Mouse (Mus musculus): ENCODE results near the gene Aplf. TPM values are rescaled to one million over a fixed set of nuclear protein-coding genes. Genes with fewer than 3 reads are reported as not detected.
A peak's percentile ranks its signal among the peaks of the same experiment; 100 is the strongest.

Aplf gene
- polyA plus RNA-seq, 1 experiment = 9.7 TPM

GRCm38 (mm10) chr6:87594188-87594587 lies 77.8 kb downstream of the Aplf start:
- Histone ChIP-seq H3K27ac (ENCODE audit: insufficient read depth, low read length) (no peak overlapping the region), H3K4me3 (ENCODE audit: insufficient read depth, low read length) (no peak overlapping the region), H3K4me1 (ENCODE audit: control insufficient read depth, insufficient read depth, low read length) (no peaks in the 10 kb centered on the region)
- TF ChIP-seq CTCF (IDR thresholded peaks at IDR 0.05; ENCODE audit: borderline replicate concordance, insufficient read depth, low read length) (no peak), POLR2A (IDR thresholded peaks at IDR 0.05; ENCODE audit: low read depth, low read length) (no peak)

GRCm38 (mm10) chr6:87590394-87591281 lies 81.4 kb downstream of the Aplf start, which contains the start of gene Prokr1:
Prokr1 (minus strand) TSS chr6:87590743.
- Histone ChIP-seq H3K4me1 (ENCODE audit: control insufficient read depth, insufficient read depth, low read length) (no peaks in the 10 kb centered on the region), H3K4me3 (ENCODE audit: insufficient read depth, low read length) (peak within 1 kb of the TSS; percentile 46), H3K27ac (ENCODE audit: insufficient read depth, low read length) (no peak within 1 kb of the TSS)
- no peak for TF ChIP-seq POLR2A (IDR thresholded peaks at IDR 0.05; ENCODE audit: low read depth, low read length)
- no peak for TF ChIP-seq CTCF (IDR thresholded peaks at IDR 0.05; ENCODE audit: borderline replicate concordance, insufficient read depth, low read length)

GRCm38 (mm10) chr6:87589718-87590393 lies 82.1 kb downstream of the Aplf start:
- H3K4me3 ChIP-seq (ENCODE audit: insufficient read depth, low read length) = peak overlapping the region; percentile 46
- TF ChIP-seq CTCF (IDR thresholded peaks at IDR 0.05; ENCODE audit: borderline replicate concordance, insufficient read depth, low read length) (no peak), POLR2A (IDR thresholded peaks at IDR 0.05; ENCODE audit: low read depth, low read length) (no peak)
- no peak overlapping the region for H3K27ac ChIP-seq (ENCODE audit: insufficient read depth, low read length)
- H3K4me1 ChIP-seq (ENCODE audit: control insufficient read depth, insufficient read depth, low read length) = no peaks in the 10 kb centered on the region

GRCm38 (mm10) chr6:87583991-87584390 lies 88.0 kb downstream of the Aplf start:
- Histone ChIP-seq H3K4me3 (ENCODE audit: insufficient read depth, low read length) (no peak overlapping the region), H3K27ac (ENCODE audit: insufficient read depth, low read length) (no peak overlapping the region), H3K4me1 (ENCODE audit: control insufficient read depth, insufficient read depth, low read length) (no peaks in the 10 kb centered on the region)
- no peak for TF ChIP-seq CTCF (IDR thresholded peaks at IDR 0.05; ENCODE audit: borderline replicate concordance, insufficient read depth, low read length)
- TF ChIP-seq POLR2A (IDR thresholded peaks at IDR 0.05; ENCODE audit: low read depth, low read length) = no peak

- Histone ChIP-seq H3K4me1 (ENCODE audit: control insufficient read depth, insufficient read depth, low read length) (no peaks in the 10 kb centered on the region), H3K4me3 (ENCODE audit: insufficient read depth, low read length) (no peak overlapping the region), H3K27ac (ENCODE audit: insufficient read depth, low read length) (no peak overlapping the region)
- TF ChIP-seq POLR2A (IDR thresholded peaks at IDR 0.05; ENCODE audit: low read depth, low read length) = no peak
- no peak for TF ChIP-seq CTCF (IDR thresholded peaks at IDR 0.05; ENCODE audit: borderline replicate concordance, insufficient read depth, low read length)
Measured at GRCm38 (mm10) chr6:87583183-87583611, 88.8 kb downstream of the Aplf start.

- Histone ChIP-seq H3K27ac (ENCODE audit: insufficient read depth, low read length) (peak overlapping the region; percentile 62), H3K4me1 (ENCODE audit: control insufficient read depth, insufficient read depth, low read length) (no peaks in the 10 kb centered on the region), H3K4me3 (ENCODE audit: insufficient read depth, low read length) (no peak overlapping the region)
- TF ChIP-seq CTCF (IDR thresholded peaks at IDR 0.05; ENCODE audit: borderline replicate concordance, insufficient read depth, low read length) (no peak), POLR2A (IDR thresholded peaks at IDR 0.05; ENCODE audit: low read depth, low read length) (no peak)
Measured at GRCm38 (mm10) chr6:87582456-87582855, 89.5 kb downstream of the Aplf start.

- TF ChIP-seq POLR2A (IDR thresholded peaks at IDR 0.05; ENCODE audit: low read depth, low read length) = no peak
- TF ChIP-seq CTCF (IDR thresholded peaks at IDR 0.05; ENCODE audit: borderline replicate concordance, insufficient read depth, low read length) = no peak
- Histone ChIP-seq H3K27ac (ENCODE audit: insufficient read depth, low read length) (no peak overlapping the region), H3K4me1 (ENCODE audit: control insufficient read depth, insufficient read depth, low read length) (no peaks in the 10 kb centered on the region), H3K4me3 (ENCODE audit: insufficient read depth, low read length) (no peak overlapping the region)
Measured at GRCm38 (mm10) chr6:87581581-87581980, 90.4 kb downstream of the Aplf start.

- Histone ChIP-seq H3K4me3 (ENCODE audit: insufficient read depth, low read length) (no peak overlapping the region), H3K4me1 (ENCODE audit: control insufficient read depth, insufficient read depth, low read length) (no peaks in the 10 kb centered on the region), H3K27ac (ENCODE audit: insufficient read depth, low read length) (no peak overlapping the region)
- TF ChIP-seq CTCF (IDR thresholded peaks at IDR 0.05; ENCODE audit: borderline replicate concordance, insufficient read depth, low read length) (no peak), POLR2A (IDR thresholded peaks at IDR 0.05; ENCODE audit: low read depth, low read length) (no peak)
Measured at GRCm38 (mm10) chr6:87581071-87581470, 90.9 kb downstream of the Aplf start.

Other genes with a start within 250 kb of the Aplf start
- not detected in 2 replicates for gene Bmp10, start 243.2 kb downstream of the Aplf start, polyA plus RNA-seq (2011; ENCODE audit: insufficient read length, low read depth, missing spikeins)
- gene Arhgap25, start 138.9 kb downstream of the Aplf start, polyA plus RNA-seq (2011; ENCODE audit: insufficient read length, low read depth, missing spikeins) = 0.42 TPM in 1 of 2 replicates, not detected in the other
- 0.47 and 3.3 TPM in 2 replicates for gene Prokr1, start 81.5 kb downstream of the Aplf start, polyA plus RNA-seq (2011; ENCODE audit: insufficient read length, low read depth, missing spikeins)
- gene Efcc1, start 58.7 kb upstream of the Aplf start, polyA plus RNA-seq (2011; ENCODE audit: insufficient read length, low read depth, missing spikeins) = not detected in 2 replicates
- not detected in 2 replicates for gene Gp9, start 105.9 kb upstream of the Aplf start, polyA plus RNA-seq (2011; ENCODE audit: insufficient read length, low read depth, missing spikeins)
- gene Rab43, start 140.0 kb upstream of the Aplf start, polyA plus RNA-seq (2011; ENCODE audit: insufficient read length, low read depth, missing spikeins) = 15.5 and 23.6 TPM in 2 replicates
- 2.5 and 8.9 TPM in 2 replicates for gene Gm45140, start 163.6 kb upstream of the Aplf start, polyA plus RNA-seq (2011; ENCODE audit: insufficient read length, low read depth, missing spikeins)
- gene Isy1, start 166.6 kb upstream of the Aplf start, polyA plus RNA-seq (2011; ENCODE audit: insufficient read length, low read depth, missing spikeins) = 48.9 and 52.5 TPM in 2 replicates
- gene Cnbp, start 178.9 kb upstream of the Aplf start, polyA plus RNA-seq (2011; ENCODE audit: insufficient read length, low read depth, missing spikeins) = 353 and 374 TPM in 2 replicates
- gene Copg1, start 215.6 kb upstream of the Aplf start, polyA plus RNA-seq (2011; ENCODE audit: insufficient read length, low read depth, missing spikeins) = 230 TPM in 2 replicates
- gene Hmces, start 241.7 kb upstream of the Aplf start, polyA plus RNA-seq (2011; ENCODE audit: insufficient read length, low read depth, missing spikeins) = 22.2 and 23.4 TPM in 2 replicates

Measured in embryonic fibroblast, embryonic 13.5 days (primary cell).